Mouse (Mus musculus) spleen, adult 2 months (tissue): ENCODE measurements around the gene Homez.

Experiments
- CTCF ChIP-seq: fragments of 200-500 bp; IDR thresholded peaks from 2 replicates; pipeline ENCODE4 v1.5.1; 2011; ENCODE audit warnings: mild to moderate bottlenecking, inconsistent platforms; ENCODE audit not compliant: insufficient read depth, insufficient read length, insufficient replicate concordance; ENCODE audit errors: extremely low read depth
- POLR2A ChIP-seq: fragments of 200-500 bp; IDR thresholded peaks from 2 replicates; pipeline ENCODE4 v1.6.1; 2011; ENCODE audit warnings: low read depth, low read length, inconsistent platforms

GRCm38 (mm10) chr14:54806124-54806523, 64.6 kb downstream of the Homez start:
- no peak for TF ChIP-seq POLR2A
- TF ChIP-seq CTCF: no peak
